Mouse (Mus musculus) cerebellum, adult (tissue): Measurements from ENCODE around the gene Uhrf1.
"Not testable (repeated sequence)": the region's sequence is repeated elsewhere in the genome, so short reads cannot be mapped to it uniquely, and the experiment has no call there.

ENCODE experiments used
- ATAC-seq: cut with Nextera tagmentation; 2 replicates; pipeline ENCODE4 v1.9.2; 2017; ENCODE audit warnings: mild to moderate bottlenecking, moderate library complexity, mixed read lengths; ENCODE audit not compliant: insufficient number of reproducible peaks, low FRiP score, low TSS enrichment

Gene Uhrf1

GRCm38 (mm10) chr17:56303160-56303846, at the start of gene Uhrf1:
TSS of gene Uhrf1 (plus strand) at chr17:56303321.
- ATAC-seq = no peak

- ATAC-seq = no peak
Observed at GRCm38 (mm10) chr17:56254695-56255094, 48.4 kb upstream of the Uhrf1 start.

GRCm38 (mm10) chr17:56255429-56255828, 47.7 kb upstream of the Uhrf1 start:
- no peak for ATAC-seq

- peak; percentile 86 for ATAC-seq
Observed at GRCm38 (mm10) chr17:56255863-56256238, 47.3 kb upstream of the Uhrf1 start.

GRCm38 (mm10) chr17:56256239-56256881, 46.8 kb upstream of the Uhrf1 start, which contains the start of gene Fem1a:
TSS of gene Fem1a (plus strand) at chr17:56256810.
- ATAC-seq = peak; percentile 86

- ATAC-seq = no peak
Observed at GRCm38 (mm10) chr17:56257181-56257894, 45.8 kb upstream of the Uhrf1 start.

GRCm38 (mm10) chr17:56258269-56258668, 44.9 kb upstream of the Uhrf1 start:
- ATAC-seq = not testable (repeated sequence)

- not testable (repeated sequence) for ATAC-seq
Observed at GRCm38 (mm10) chr17:56258812-56259211, 44.3 kb upstream of the Uhrf1 start.

- no peak for ATAC-seq
Observed at GRCm38 (mm10) chr17:56259301-56260037, 43.7 kb upstream of the Uhrf1 start.

- no peak for ATAC-seq
Observed at GRCm38 (mm10) chr17:56261166-56261565, 42.0 kb upstream of the Uhrf1 start.

GRCm38 (mm10) chr17:56262645-56263094, 40.5 kb upstream of the Uhrf1 start:
- ATAC-seq = no peak

- ATAC-seq = peak; percentile 63
Observed at GRCm38 (mm10) chr17:56264020-56264419, 39.1 kb upstream of the Uhrf1 start.

- no peak for ATAC-seq
Observed at GRCm38 (mm10) chr17:56265011-56265410, 38.1 kb upstream of the Uhrf1 start.

- no peak for ATAC-seq
Observed at GRCm38 (mm10) chr17:56265869-56266268, 37.3 kb upstream of the Uhrf1 start.

GRCm38 (mm10) chr17:56266271-56266670, 36.9 kb upstream of the Uhrf1 start:
- ATAC-seq = no peak

GRCm38 (mm10) chr17:56269153-56269630, 33.9 kb upstream of the Uhrf1 start:
- peak; percentile 90 for ATAC-seq

- peak; percentile 27; the same call in 1 of the 2 replicates for ATAC-seq
Observed at GRCm38 (mm10) chr17:56269741-56270140, 33.4 kb upstream of the Uhrf1 start.

- no peak for ATAC-seq
Observed at GRCm38 (mm10) chr17:56271609-56272253, 31.4 kb upstream of the Uhrf1 start.

GRCm38 (mm10) chr17:56272644-56273043, 30.5 kb upstream of the Uhrf1 start:
- ATAC-seq = no peak

GRCm38 (mm10) chr17:56273482-56273881, 29.6 kb upstream of the Uhrf1 start:
- ATAC-seq = no peak
